Mouse (Mus musculus): ENCODE results near the gene Prdx2. TPM values are rescaled to one million over a fixed set of nuclear protein-coding genes. Genes with fewer than 3 reads are reported as not detected.

Prdx2 gene
- 100 to 1,000 TPM; 340 to 356 TPM for total RNA-seq (2021)

DNA sequence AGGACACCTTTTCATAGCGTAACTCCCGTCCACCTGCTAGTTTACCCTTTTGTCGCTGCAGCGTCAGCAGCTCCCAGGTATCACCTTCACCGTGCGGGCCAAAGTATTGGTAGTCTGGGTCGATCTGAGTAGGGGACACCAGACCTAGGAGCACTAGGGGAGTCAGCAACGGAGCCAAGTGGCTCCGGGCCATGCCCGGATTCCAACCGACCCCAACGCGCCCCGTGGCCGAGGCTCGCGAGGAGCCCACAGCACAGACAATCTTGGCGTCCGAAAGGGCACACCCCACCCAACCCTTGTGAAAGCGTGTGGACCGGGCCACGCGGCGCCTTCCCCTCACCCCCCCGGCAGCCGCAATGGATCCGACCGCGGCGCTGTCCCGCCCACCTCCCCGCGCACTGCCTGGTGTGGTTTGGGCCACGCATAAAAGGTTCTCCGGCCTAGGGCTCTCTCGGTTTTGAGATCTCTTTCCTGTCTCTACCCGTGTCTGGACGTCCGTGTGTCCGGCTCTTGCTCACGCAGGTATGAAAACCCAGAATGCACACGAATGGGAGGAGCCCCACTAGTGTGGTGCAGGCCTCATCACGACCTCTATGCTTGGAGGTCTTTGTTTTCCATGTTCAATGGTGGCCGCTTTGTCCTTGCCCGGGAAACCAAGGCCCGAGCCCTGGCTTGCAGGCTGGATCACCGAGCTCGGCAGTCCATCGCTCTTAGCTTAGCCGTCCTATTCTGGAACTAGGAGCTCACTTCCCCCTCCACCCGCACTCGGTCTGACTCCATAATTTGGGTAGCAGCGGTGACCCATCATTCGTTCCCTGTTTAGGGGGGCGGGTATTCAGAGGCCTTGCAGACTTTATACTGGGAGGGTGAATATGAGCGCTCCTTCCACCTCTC is at the start of gene Prdx2, which contains the start of the genes Gm49661 and Rnaseh2a:
Prdx2 (plus strand) TSS at position 347 of the 894 bp plus-strand sequence.
Gm49661 (minus strand) TSS at position 193 of the 894 bp plus-strand sequence.
Rnaseh2a (minus strand) TSS at position 527 of the 894 bp plus-strand sequence.
- intact Hi-C loops (cut with DNase I): no loop called here
- DNase-seq (ENCODE audit: low spot score in 2 of 2): peak; percentile 78 to 79

GRCm38 (mm10) chr8:84921596-84921995 is 47.8 kb upstream of the Prdx2 start:
- intact Hi-C loops (cut with DNase I): no loop called here
- DNase-seq (ENCODE audit: low spot score in 2 of 2): no peak

DNA sequence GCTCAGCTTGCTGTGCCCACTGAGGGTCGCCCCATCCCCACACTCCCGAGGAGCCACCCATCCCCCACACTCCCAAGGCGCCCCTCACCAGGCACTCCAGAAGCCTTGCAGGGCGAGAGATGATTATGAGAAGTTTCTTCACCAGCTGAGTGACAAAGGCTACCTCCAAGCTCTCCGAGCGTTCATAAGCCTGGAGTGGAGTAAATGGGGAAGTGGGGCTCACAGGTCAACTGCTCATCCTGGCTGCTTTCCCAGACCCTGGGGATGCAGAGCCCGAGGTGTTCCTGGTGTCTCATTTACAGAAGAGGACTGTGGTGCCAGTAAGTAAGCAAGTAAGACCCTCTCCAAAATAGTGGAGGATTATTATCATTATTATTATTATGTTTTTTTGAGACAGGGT is 43.8 kb upstream of the Prdx2 start:
- no peak for DNase-seq (ENCODE audit: low spot score in 2 of 2)
- intact Hi-C loops (cut with DNase I): loop anchor here (5.0 kb wide), 1 partner anchor 37 kb away; no protein-coding TSS in a partner anchor

- DNase-seq (ENCODE audit: low spot score in 2 of 2): no peak
- intact Hi-C loops (cut with DNase I): loop anchor here (5.0 kb wide), 1 partner anchor 35 kb away; no protein-coding TSS in a partner anchor
Measured at GRCm38 (mm10) chr8:84927513-84927912, 41.9 kb upstream of the Prdx2 start.

GRCm38 (mm10) chr8:84928456-84929306 is 40.7 kb upstream of the Prdx2 start:
- peak; percentile 71 to 74 for DNase-seq (ENCODE audit: low spot score in 2 of 2)
- intact Hi-C loops (cut with DNase I): loop anchor here (5.0 kb wide), 1 partner anchor 34 kb away; no protein-coding TSS in a partner anchor

DNA sequence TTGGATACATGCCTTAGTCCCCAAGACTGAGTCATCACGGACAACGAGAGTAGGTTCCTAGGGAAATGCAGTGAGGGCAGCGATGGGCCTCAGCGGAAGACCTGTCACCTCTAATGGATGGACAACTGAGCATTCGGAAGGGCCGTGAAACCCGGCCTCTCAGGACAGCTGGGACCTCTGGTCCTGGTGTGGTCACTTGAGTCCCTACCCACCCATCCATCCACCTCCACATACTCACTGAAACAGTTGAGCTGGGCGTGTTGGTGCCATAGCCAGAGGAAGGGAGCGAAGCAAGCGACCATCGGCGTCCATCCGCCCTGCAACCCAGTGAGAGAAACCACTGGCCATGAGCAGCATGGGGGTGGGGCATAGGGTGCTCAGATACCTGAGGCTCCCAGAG is 38.8 kb upstream of the Prdx2 start:
- intact Hi-C loops (cut with DNase I): no loop called here
- no peak for DNase-seq (ENCODE audit: low spot score in 2 of 2)

- intact Hi-C loops (cut with DNase I): no loop called here
- DNase-seq (ENCODE audit: low spot score in 2 of 2): peak; percentile 42 to 80
Measured at GRCm38 (mm10) chr8:84933767-84934559, 35.4 kb upstream of the Prdx2 start.

DNA sequence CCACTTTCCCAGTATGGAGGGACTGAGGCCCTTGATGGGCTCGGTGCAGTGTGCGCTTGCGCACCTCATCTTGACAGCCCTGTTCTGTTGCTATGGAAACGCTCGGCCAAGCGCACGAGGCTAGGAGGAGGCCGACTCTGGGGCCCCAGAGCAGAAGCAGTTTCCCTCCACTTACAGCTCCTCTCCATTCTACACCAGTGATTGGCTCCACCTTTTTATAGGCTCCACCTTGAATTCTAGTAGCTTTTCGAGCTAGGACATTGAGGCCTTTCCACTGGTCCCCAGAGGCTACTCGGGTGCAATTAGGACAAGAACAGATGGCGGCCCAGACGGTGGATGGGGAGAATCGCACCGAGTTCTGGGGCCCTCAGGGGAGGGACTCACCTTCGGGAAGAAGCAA is 34.5 kb upstream of the Prdx2 start:
- intact Hi-C loops (cut with DNase I): no loop called here
- DNase-seq (ENCODE audit: low spot score in 2 of 2): peak; percentile 48 to 68

- intact Hi-C loops (cut with DNase I): no loop called here
- DNase-seq (ENCODE audit: low spot score in 2 of 2): no peak
Measured at GRCm38 (mm10) chr8:84935489-84935888, 33.9 kb upstream of the Prdx2 start.

DNA sequence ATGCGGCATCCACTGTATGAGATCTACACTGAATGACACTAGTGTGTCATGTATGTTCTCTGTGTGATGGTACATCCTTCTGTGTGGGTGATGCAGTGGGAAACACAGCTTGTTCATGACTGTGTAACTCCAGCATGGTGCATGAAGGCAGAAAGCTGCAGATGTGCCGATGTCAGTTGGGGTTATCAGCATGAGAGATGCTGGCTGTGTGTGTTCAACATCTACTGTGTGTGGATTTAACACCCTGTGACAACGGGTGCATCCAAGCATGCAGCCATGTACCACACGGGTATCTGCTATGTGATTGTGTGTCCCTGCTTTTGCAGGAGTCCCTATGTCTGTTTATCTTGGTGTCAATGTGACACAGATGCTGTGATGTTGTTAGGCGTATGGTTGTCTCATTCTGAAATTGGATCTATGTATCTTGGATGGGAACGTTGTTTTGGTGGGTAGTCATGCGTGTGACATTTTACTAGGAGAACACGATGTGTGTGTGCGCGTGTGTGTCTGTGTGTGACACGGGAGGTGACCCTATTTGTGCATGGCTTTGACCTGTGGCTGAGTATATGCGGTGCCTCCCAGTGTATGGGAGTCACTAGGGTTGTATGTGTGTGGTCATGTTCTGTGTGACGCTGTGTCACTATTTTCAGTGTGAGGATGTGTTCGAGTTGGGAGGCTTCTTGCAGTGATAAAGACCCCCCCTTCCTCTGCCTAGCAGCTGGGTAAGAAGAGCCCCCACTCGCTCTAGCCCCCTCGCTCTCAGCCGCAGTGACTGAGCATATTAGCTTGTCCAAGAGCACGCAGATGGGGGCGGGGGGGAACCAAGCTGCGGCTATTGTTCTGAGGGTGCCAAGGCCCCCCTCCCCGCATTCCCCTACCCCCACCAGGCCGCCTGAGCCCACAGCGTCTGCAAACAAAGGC is 33.1 kb upstream of the Prdx2 start:
- no peak for DNase-seq (ENCODE audit: low spot score in 2 of 2)
- intact Hi-C loops (cut with DNase I): no loop called here

GRCm38 (mm10) chr8:84936962-84937546 is 32.3 kb upstream of the Prdx2 start, which contains the start of gene Mast1:
Gene Mast1, minus strand, starts transcription at chr8:84937359.
- peak; percentile 80 to 81 for DNase-seq (ENCODE audit: low spot score in 2 of 2)
- intact Hi-C loops (cut with DNase I): no loop called here

- no peak for DNase-seq (ENCODE audit: low spot score in 2 of 2)
- intact Hi-C loops (cut with DNase I): no loop called here
Measured at GRCm38 (mm10) chr8:84937620-84938485, 31.5 kb upstream of the Prdx2 start.

DNA sequence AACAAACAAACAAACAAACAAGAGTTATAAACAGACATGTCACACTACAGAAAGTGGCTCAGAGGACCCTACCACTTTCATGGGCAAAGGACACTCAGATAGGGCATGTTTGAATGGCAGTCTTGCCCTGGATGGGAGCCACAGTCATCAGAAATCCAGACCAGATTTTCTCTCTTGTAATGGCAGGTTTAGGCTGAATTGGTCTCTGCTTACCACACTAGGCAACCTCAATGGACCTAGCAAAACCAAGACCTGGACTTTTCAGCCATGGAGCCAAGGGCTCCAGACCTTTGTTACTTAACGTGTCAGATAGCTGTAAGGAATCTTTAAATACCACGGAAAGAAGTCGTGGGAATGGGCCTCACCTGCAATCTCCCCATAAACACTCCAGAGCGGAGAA is 25.7 kb upstream of the Prdx2 start:
- intact Hi-C loops (cut with DNase I): no loop called here
- DNase-seq (ENCODE audit: low spot score in 2 of 2): no peak

GRCm38 (mm10) chr8:84944478-84945160 is 24.8 kb upstream of the Prdx2 start:
- intact Hi-C loops (cut with DNase I): no loop called here

GRCm38 (mm10) chr8:84945235-84945632 is 24.2 kb upstream of the Prdx2 start:
- peak; percentile 83 to 94 for DNase-seq (ENCODE audit: low spot score in 2 of 2)
- intact Hi-C loops (cut with DNase I): no loop called here

More at GRCm38 (mm10) chr8:84944478-84945160, 24.8 kb upstream of the Prdx2 start:
- DNase-seq (ENCODE audit: low spot score in 2 of 2): peak; percentile 69 to 87

Measured in left cerebral cortex, postnatal 25 days (tissue).